Mouse (Mus musculus): Measurements from ENCODE around the gene Cstad. TPM values are rescaled to one million over a fixed set of nuclear protein-coding genes. Genes with fewer than 3 reads are reported as not detected.

Cstad gene
- polyA plus RNA-seq, 2 experiments, result 0.04 to 0.17 TPM

GRCm38 (mm10) chr2:30571647-30572046 is 23.2 kb upstream of the Cstad start:
- TF ChIP-seq EP300 (IDR thresholded peaks at IDR 0.05; ENCODE audit: low read depth), result no peak
- H3K4me2 ChIP-seq (ENCODE audit: low read depth), result no peak overlapping the region
- no peak for DNase-seq (ENCODE audit: low read depth in 3 of 3, low spot score in 3 of 3)
- H3K27ac ChIP-seq, result no peak overlapping the region
- ATAC-seq (ENCODE audit: insufficient read depth), result no peak
- H3K4me1 ChIP-seq (replicated peaks; ENCODE audit: control insufficient read depth in 2 of 2, insufficient read depth in 2 of 2, low read length in 1 of 2), result no peaks in the 10 kb centered on the region
- 70% methylated on average over 4 of the region's 4 CpGs for WGBS (ENCODE audit: insufficient replicate concordance)
- H3K4me3 ChIP-seq (ENCODE audit: insufficient read depth in 1 of 2, low read depth in 2 of 2, low read length in 2 of 2), result no peak overlapping the region
- no peaks in the 10 kb centered on the region for H3K36me3 ChIP-seq (replicated peaks; ENCODE audit: control insufficient read depth, insufficient read depth, low read depth)
- H3K27me3 ChIP-seq (ENCODE audit: control insufficient read depth, insufficient read depth, low read length), result no peaks in the 10 kb centered on the region
- H3K9me3 ChIP-seq (ENCODE audit: control insufficient read depth, low read length), result no peaks in the 10 kb centered on the region
- no peak overlapping the region for H3K9ac ChIP-seq (replicated peaks)

DNA sequence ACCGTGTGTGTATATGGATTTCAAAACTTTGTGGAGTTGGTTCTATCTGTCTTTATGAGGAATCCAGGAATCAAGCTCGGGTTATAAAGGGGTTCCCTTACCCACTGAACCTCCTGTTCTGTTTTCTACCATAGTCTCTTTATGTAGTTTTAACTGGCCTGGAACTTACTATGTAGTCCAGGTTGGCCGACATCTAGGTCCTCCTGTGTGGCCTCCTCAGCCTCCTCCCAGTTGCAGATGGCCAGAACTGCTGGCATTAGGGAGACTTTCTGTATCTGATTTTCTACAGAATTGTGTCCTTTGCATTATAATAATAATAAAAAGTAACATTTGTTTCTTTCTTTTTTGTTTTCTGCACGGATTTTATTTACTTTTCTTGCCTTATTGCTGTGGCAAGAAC is 21.3 kb upstream of the Cstad start:
- Histone ChIP-seq H3K4me1 (replicated peaks; ENCODE audit: control insufficient read depth in 2 of 2, insufficient read depth in 2 of 2, low read length in 1 of 2) (no peaks in the 10 kb centered on the region), H3K27ac (no peak overlapping the region), H3K4me2 (ENCODE audit: low read depth) (no peak overlapping the region), H3K4me3 (ENCODE audit: insufficient read depth in 1 of 2, low read depth in 2 of 2, low read length in 2 of 2) (no peak overlapping the region), H3K27me3 (ENCODE audit: control insufficient read depth, insufficient read depth, low read length) (no peaks in the 10 kb centered on the region), H3K36me3 (replicated peaks; ENCODE audit: control insufficient read depth, insufficient read depth, low read depth) (no peaks in the 10 kb centered on the region), H3K9me3 (ENCODE audit: control insufficient read depth, low read length) (no peaks in the 10 kb centered on the region), H3K9ac (replicated peaks) (no peak overlapping the region)
- TF ChIP-seq CTCF (IDR thresholded peaks at IDR 0.05; ENCODE audit: low read depth) (no peak), EP300 (IDR thresholded peaks at IDR 0.05; ENCODE audit: low read depth) (no peak)
- DNase-seq (ENCODE audit: low read depth in 3 of 3, low spot score in 3 of 3), result no peak
- 61% methylated on average over 4 of the region's 4 CpGs for WGBS (ENCODE audit: insufficient replicate concordance)
- no peak for ATAC-seq (ENCODE audit: insufficient read depth)

DNA sequence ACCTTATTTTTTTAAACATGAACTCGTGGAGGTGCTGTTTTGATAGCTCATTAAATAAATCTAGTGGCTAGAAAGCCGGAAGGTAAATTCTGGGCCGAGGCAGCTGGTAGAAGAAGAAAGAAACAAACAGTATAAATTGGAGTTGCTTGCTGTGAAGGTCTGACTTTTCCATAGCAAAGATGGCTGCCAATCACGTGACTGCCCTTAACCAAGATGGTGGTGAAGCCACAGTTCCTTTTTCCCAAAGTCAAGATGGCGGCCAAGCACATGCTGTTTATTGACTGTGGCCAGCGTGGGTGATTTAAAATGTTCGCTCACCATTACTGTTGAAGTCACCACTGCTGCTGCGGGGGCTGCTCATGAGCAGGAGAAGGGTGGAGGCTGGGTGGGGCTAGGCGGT is 17.8 kb upstream of the Cstad start:
- ATAC-seq (ENCODE audit: insufficient read depth), result no peak
- TF ChIP-seq CTCF (IDR thresholded peaks at IDR 0.05; ENCODE audit: low read depth) (no peak), EP300 (IDR thresholded peaks at IDR 0.05; ENCODE audit: low read depth) (no peak)
- Histone ChIP-seq H3K27me3 (ENCODE audit: control insufficient read depth, insufficient read depth, low read length) (no peaks in the 10 kb centered on the region), H3K36me3 (replicated peaks; ENCODE audit: control insufficient read depth, insufficient read depth, low read depth) (no peaks in the 10 kb centered on the region), H3K4me1 (replicated peaks; ENCODE audit: control insufficient read depth in 2 of 2, insufficient read depth in 2 of 2, low read length in 1 of 2) (no peaks in the 10 kb centered on the region), H3K27ac (no peak overlapping the region), H3K9me3 (ENCODE audit: control insufficient read depth, low read length) (no peaks in the 10 kb centered on the region), H3K4me3 (ENCODE audit: insufficient read depth in 1 of 2, low read depth in 2 of 2, low read length in 2 of 2) (no peak overlapping the region), H3K4me2 (ENCODE audit: low read depth) (no peak overlapping the region), H3K9ac (replicated peaks) (no peak overlapping the region)
- DNase-seq (ENCODE audit: low read depth in 3 of 3, low spot score in 3 of 3), result no peak
- WGBS (ENCODE audit: insufficient replicate concordance), result 70% methylated on average over 9 of the region's 9 CpGs

GRCm38 (mm10) chr2:30578006-30578405 is 16.8 kb upstream of the Cstad start:
- WGBS (ENCODE audit: insufficient replicate concordance), result 51% methylated on average over 2 of the region's 2 CpGs
- TF ChIP-seq CTCF (IDR thresholded peaks at IDR 0.05; ENCODE audit: low read depth), result no peak
- no peak for TF ChIP-seq EP300 (IDR thresholded peaks at IDR 0.05; ENCODE audit: low read depth)
- no peak for DNase-seq (ENCODE audit: low read depth in 3 of 3, low spot score in 3 of 3)
- no peak overlapping the region for H3K9ac ChIP-seq (replicated peaks)
- H3K36me3 ChIP-seq (replicated peaks; ENCODE audit: control insufficient read depth, insufficient read depth, low read depth), result no peaks in the 10 kb centered on the region
- H3K27me3 ChIP-seq (ENCODE audit: control insufficient read depth, insufficient read depth, low read length), result no peaks in the 10 kb centered on the region
- no peak overlapping the region for H3K4me3 ChIP-seq (ENCODE audit: insufficient read depth in 1 of 2, low read depth in 2 of 2, low read length in 2 of 2)
- H3K9me3 ChIP-seq (ENCODE audit: control insufficient read depth, low read length), result no peaks in the 10 kb centered on the region
- no peak for ATAC-seq (ENCODE audit: insufficient read depth)
- H3K27ac ChIP-seq, result no peak overlapping the region
- no peaks in the 10 kb centered on the region for H3K4me1 ChIP-seq (replicated peaks; ENCODE audit: control insufficient read depth in 2 of 2, insufficient read depth in 2 of 2, low read length in 1 of 2)
- H3K4me2 ChIP-seq (ENCODE audit: low read depth), result no peak overlapping the region

DNA sequence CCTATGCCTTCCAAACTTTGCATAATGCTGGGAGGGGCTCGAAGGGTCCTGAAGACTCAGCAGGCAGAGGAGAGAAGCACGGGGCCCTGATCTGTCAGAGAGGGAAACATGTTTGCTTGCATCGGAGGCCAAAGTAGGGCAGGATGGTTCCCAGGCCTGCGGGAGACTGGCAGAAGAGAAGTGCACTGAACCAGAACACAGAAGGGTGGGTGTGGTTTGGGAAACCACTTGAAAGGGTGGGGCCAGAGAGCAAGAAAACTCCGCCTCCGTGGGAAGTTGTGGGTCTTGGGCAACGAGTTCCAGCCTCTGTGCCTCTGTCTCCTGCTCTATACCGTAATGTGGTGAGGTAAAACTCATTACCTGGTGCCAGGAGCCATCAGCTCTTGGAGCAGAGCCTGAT is 7.7 kb upstream of the Cstad start:
- DNase-seq (ENCODE audit: low read depth in 3 of 3, low spot score in 3 of 3) (no peak), ATAC-seq (ENCODE audit: insufficient read depth) (no peak)
- no peak overlapping the region for H3K4me2 ChIP-seq (ENCODE audit: low read depth)
- WGBS (ENCODE audit: insufficient replicate concordance), result 13% methylated on average over 8 of the region's 8 CpGs
- H3K9ac ChIP-seq (replicated peaks), result no peak overlapping the region
- H3K9me3 ChIP-seq (ENCODE audit: control insufficient read depth, low read length), result no peaks in the 10 kb centered on the region
- 0 out of 4 replicates have a peak, but pooled peaks cover 0 to 2% of the 10 kb centered on the region in 2 experiments for H3K4me1 ChIP-seq (replicated peaks; ENCODE audit: control insufficient read depth in 2 of 2, insufficient read depth in 2 of 2, low read length in 1 of 2)
- H3K4me3 ChIP-seq (ENCODE audit: insufficient read depth in 1 of 2, low read depth in 2 of 2, low read length in 2 of 2), result no peak overlapping the region
- no peaks in the 10 kb centered on the region for H3K27me3 ChIP-seq (ENCODE audit: control insufficient read depth, insufficient read depth, low read length)
- TF ChIP-seq EP300 (IDR thresholded peaks at IDR 0.05; ENCODE audit: low read depth) (no peak), CTCF (IDR thresholded peaks at IDR 0.05; ENCODE audit: low read depth) (no peak)
- H3K36me3 ChIP-seq (replicated peaks; ENCODE audit: control insufficient read depth, insufficient read depth, low read depth), result no peaks in the 10 kb centered on the region
- no peak overlapping the region for H3K27ac ChIP-seq

Measured in liver, embryonic 14.5 days (tissue).